8 mouse cellular contexts compared by ENCODE assay signal in genomic region chr17:28340578-28340977, GRCm38 (mm10). TPM values are rescaled to one million over a fixed set of nuclear protein-coding genes. Genes with fewer than 3 reads are reported as not detected.
A peak's percentile ranks its signal among the peaks of the same experiment; 100 is the strongest.
DNase-seq lines count a peak whose midpoint lies in the region; ATAC-seq and TF ChIP-seq lines count a peak whose summit lies in the region.

No protein-coding gene starts in this region.

- intact Hi-C loops in left cerebral cortex, postnatal 25 days (cut with DNase I): no loop called here

- H3K79me2 ChIP-seq in C2C12 (ENCODE audit: control insufficient read depth, insufficient read depth): peaks cover 39% of the 10 kb centered on the region

- no peak for TF ChIP-seq CTCF in C2C12 (IDR thresholded peaks at IDR 0.05; ENCODE audit: control insufficient read depth, insufficient read depth, insufficient read length)
- no peak for TF ChIP-seq CTCF in thymus, adult 2 months (IDR thresholded peaks at IDR 0.05; ENCODE audit: borderline replicate concordance, control insufficient read depth, extremely low read depth, insufficient read depth, low read length, poor library complexity)

- H3K27ac ChIP-seq in hindbrain, embryonic 11.5 days (ENCODE audit: low read depth, low read length): no peak overlapping the region
- H3K27ac ChIP-seq in thymus, adult 2 months (ENCODE audit: control insufficient read depth, insufficient read depth, low read length): no peak overlapping the region

- H3K9me3 ChIP-seq in hindbrain, embryonic 11.5 days (ENCODE audit: control insufficient read depth, low read length): no peaks in the 10 kb centered on the region

- H3K4me1 ChIP-seq in hindbrain, embryonic 11.5 days (replicated peaks; ENCODE audit: control insufficient read depth, insufficient read depth, low read length): peaks cover 2% of the 10 kb centered on the region
- peaks cover 14% of the 10 kb centered on the region for H3K4me1 ChIP-seq in thymus, adult 2 months (replicated peaks; ENCODE audit: control insufficient read depth, insufficient read depth, low read length)

- WGBS in hindbrain, embryonic 11.5 days: 69% methylated on average over 7 of the region's 7 CpGs
- WGBS in thymus, adult 2 months: 64% methylated on average over 7 of the region's 7 CpGs

- no peak for ATAC-seq in hindbrain, embryonic 11.5 days (ENCODE audit: low FRiP score)

- H3K9ac ChIP-seq in hindbrain, embryonic 11.5 days (ENCODE audit: low read depth, low read length): peak overlapping the region; percentile 42

- TF ChIP-seq POLR2A in thymus, adult 2 months (IDR thresholded peaks at IDR 0.05; ENCODE audit: control insufficient read depth, extremely low read depth, insufficient read depth, low read length, poor library complexity): no peak

- no peaks in the 10 kb centered on the region for H3K27me3 ChIP-seq in C2C12 (ENCODE audit: control insufficient read depth, insufficient read depth, insufficient read length)
- H3K27me3 ChIP-seq in hindbrain, embryonic 11.5 days (ENCODE audit: control insufficient read depth, insufficient read depth, low read length): no peaks in the 10 kb centered on the region
- H3K27me3 ChIP-seq in thymus, adult 2 months (ENCODE audit: control insufficient read depth, insufficient read depth, low read length): no peaks in the 10 kb centered on the region

- H3K36me3 ChIP-seq in C2C12 (ENCODE audit: control insufficient read depth, insufficient read depth): peaks cover 21% of the 10 kb centered on the region
- no peaks in the 10 kb centered on the region for H3K36me3 ChIP-seq in hindbrain, embryonic 11.5 days (ENCODE audit: control insufficient read depth, insufficient read depth, low read length)
- H3K36me3 ChIP-seq in thymus, adult 2 months (ENCODE audit: control insufficient read depth, insufficient read depth, low read length): no peaks in the 10 kb centered on the region

- no peak overlapping the region for H3ac ChIP-seq in C2C12 (ENCODE audit: control insufficient read depth, insufficient read length, low read depth)

- H3K4me3 ChIP-seq in C2C12 (ENCODE audit: insufficient read depth, poor library complexity, severe bottlenecking): no peak overlapping the region
- H3K4me3 ChIP-seq in hindbrain, embryonic 11.5 days (ENCODE audit: low read depth, low read length): no peak overlapping the region
- H3K4me3 ChIP-seq in thymus, adult 2 months (ENCODE audit: control insufficient read depth, insufficient read depth, low read length): no peak overlapping the region

- H3K79me3 ChIP-seq in C2C12 (ENCODE audit: low read depth): peaks cover 14% of the 10 kb centered on the region

- H3K4me2 ChIP-seq in hindbrain, embryonic 11.5 days (replicated peaks; ENCODE audit: low read depth, low read length): no peak overlapping the region

- DNase-seq in Muller cell, postnatal 12 days (ENCODE audit: inconsistent ontology term): peak; percentile 91
- DNase-seq in hindbrain, embryonic 11.5 days (ENCODE audit: low spot score): no peak
- DNase-seq in lung, postnatal 10 days: peak; percentile 71
- DNase-seq in ovary, postnatal 10 days (ENCODE audit: low spot score): no peak
- DNase-seq in left cerebral cortex, postnatal 25 days (ENCODE audit: low spot score in 2 of 2): no peak
- DNase-seq in thymus, adult 2 months: no peak
- no peak for DNase-seq in cerebellum, adult 9-11 months

TF ChIP-seq in C2C12, 6 proteins besides CTCF, POLR2A, EP300 and RAD21:
- TF ChIP-seq MYOD1 (IDR thresholded peaks at IDR 0.05; ENCODE audit: control insufficient read depth, insufficient read length, low read depth) (no peak), USF1 (IDR thresholded peaks at IDR 0.05; ENCODE audit: low read depth) (no peak), CEBPB (IDR thresholded peaks at IDR 0.05; ENCODE audit: low read depth) (peak; percentile 44)

RNA-seq across cellular contexts. Expression of gene Tead3, which starts 10.0 kb away (rescaled TPM):
- polyA plus RNA-seq in C2C12 (2012; fragmentation: generic; extraction: Trizol): 21.5 TPM
- polyA plus RNA-seq in hindbrain, embryonic 11.5 days (2014; fragmentation: Nextera tagmentation; extraction: Ambion mirVana): 3.7 and 5.1 TPM in 2 replicates
- 1 to 10 TPM; 2.2 to 3.1 TPM for total RNA-seq in left cerebral cortex, postnatal 25 days (2021)
- polyA plus RNA-seq in thymus, adult 2 months (2012; rRNA removed): 10.6 and 11.6 TPM in 2 replicates

RNA-seq across cellular contexts. Expression of gene Rpl10a, which starts 12.3 kb away (rescaled TPM):
- 3,499 TPM for polyA plus RNA-seq in C2C12 (2012; fragmentation: generic; extraction: Trizol)
- 445 and 475 TPM in 2 replicates for polyA plus RNA-seq in hindbrain, embryonic 11.5 days (2014; fragmentation: Nextera tagmentation; extraction: Ambion mirVana)
- 100 to 1,000 TPM; 305 to 310 TPM for total RNA-seq in left cerebral cortex, postnatal 25 days (2021)
- 3,187 and 3,626 TPM in 2 replicates for polyA plus RNA-seq in thymus, adult 2 months (2012; rRNA removed)

RNA-seq across cellular contexts. Expression of gene Tulp1, which starts 24.4 kb away (rescaled TPM):
- polyA plus RNA-seq in C2C12 (2012; fragmentation: generic; extraction: Trizol): 0.27 TPM
- 2.9 and 4.1 TPM in 2 replicates for polyA plus RNA-seq in hindbrain, embryonic 11.5 days (2014; fragmentation: Nextera tagmentation; extraction: Ambion mirVana)
- total RNA-seq in left cerebral cortex, postnatal 25 days (2021): not detected
- polyA plus RNA-seq in thymus, adult 2 months (2012; rRNA removed): 0.35 and 0.59 TPM in 2 replicates

RNA-seq across cellular contexts. Expression of gene Fance, which starts 27.3 kb away (rescaled TPM):
- polyA plus RNA-seq in C2C12 (2012; fragmentation: generic; extraction: Trizol): 42.0 TPM
- polyA plus RNA-seq in hindbrain, embryonic 11.5 days (2014; fragmentation: Nextera tagmentation; extraction: Ambion mirVana): 18.7 and 22.5 TPM in 2 replicates
- total RNA-seq in left cerebral cortex, postnatal 25 days (2021): 10 to 100 TPM; 24.0 to 25.7 TPM
- 31.3 and 37.7 TPM in 2 replicates for polyA plus RNA-seq in thymus, adult 2 months (2012; rRNA removed)

Comparison
In these comparisons a context has a peak if more than half of its experiments do, and no peak if none do; other contexts are left out.
1. DNase-seq: peak in Muller cell, postnatal 12 days (single experiment) and lung, postnatal 10 days (single experiment); none in hindbrain, embryonic 11.5 days (single experiment), ovary, postnatal 10 days (single experiment), left cerebral cortex, postnatal 25 days (0 of 2), thymus, adult 2 months (single experiment) and cerebellum, adult 9-11 months (single experiment).